In the genomic region with DNA sequence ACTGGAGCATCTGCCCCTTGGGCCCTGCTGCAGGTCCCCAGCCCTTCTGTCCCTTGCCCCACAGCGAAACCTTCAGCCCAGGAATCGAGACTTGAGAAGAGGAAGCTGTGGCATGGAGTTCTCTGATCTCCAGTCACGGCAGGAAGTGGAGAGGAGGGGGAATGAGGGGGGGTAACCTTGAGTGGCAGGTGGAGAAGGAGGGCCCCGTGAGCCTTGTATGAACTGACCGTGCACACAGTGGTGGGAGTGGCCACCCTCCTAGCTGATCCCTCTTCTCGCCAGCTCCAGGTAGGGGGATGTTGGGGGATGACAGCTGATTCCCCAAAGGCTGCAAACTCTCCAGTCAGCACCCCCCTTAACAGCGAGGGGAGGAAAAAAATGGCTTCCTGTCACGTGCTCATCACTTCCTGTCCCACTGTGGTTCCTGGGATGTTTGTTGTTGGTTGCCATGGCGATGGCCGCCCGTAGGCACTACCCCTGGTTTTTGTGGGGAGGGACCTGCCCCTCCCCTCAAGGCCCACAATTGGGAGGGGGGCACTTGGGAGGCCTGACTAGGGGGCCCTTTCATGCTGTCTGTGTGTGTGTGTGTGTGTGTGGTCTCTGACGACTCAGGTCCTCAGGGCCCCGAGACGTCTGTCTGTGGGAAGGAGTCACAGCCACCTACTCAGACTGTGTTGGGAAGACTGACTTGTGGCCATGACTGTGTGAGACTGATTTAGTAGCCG, we compare ENCODE assay signal across 8 mouse cellular contexts. TPM values are rescaled to one million over a fixed set of nuclear protein-coding genes. Genes with fewer than 3 reads are reported as not detected.
DNase-seq lines count a peak whose midpoint lies in the region; ATAC-seq lines count a peak whose summit lies in the region.

No protein-coding gene starts in this region.

- peak overlapping the region; percentile 55 for H3K9ac ChIP-seq in intestine, embryonic 14.5 days (ENCODE audit: low read length)
- peak overlapping the region; percentile 63 for H3K9ac ChIP-seq in liver, embryonic 13.5 days

- intact Hi-C loops in gastrocnemius, postnatal 14 days (cut with DNase I; ENCODE audit: low total_unique reads): no loop called here

- no peaks in the 10 kb centered on the region for H3K36me3 ChIP-seq in intestine, embryonic 14.5 days (ENCODE audit: control insufficient read depth, insufficient read depth, low read length)
- H3K36me3 ChIP-seq in liver, embryonic 13.5 days: no peaks in the 10 kb centered on the region

- H3K9me3 ChIP-seq in intestine, embryonic 14.5 days (ENCODE audit: control insufficient read depth, low read length): no peaks in the 10 kb centered on the region
- no peaks in the 10 kb centered on the region for H3K9me3 ChIP-seq in liver, embryonic 13.5 days (replicated peaks)

- H3K27me3 ChIP-seq in intestine, embryonic 14.5 days (replicated peaks; ENCODE audit: control insufficient read depth, insufficient read depth, low read length): no peaks in the 10 kb centered on the region
- H3K27me3 ChIP-seq in liver, embryonic 13.5 days: peaks cover 42% of the 10 kb centered on the region

- H3K4me3 ChIP-seq in intestine, embryonic 14.5 days (ENCODE audit: low read depth, low read length): peak overlapping the region; percentile 78
- H3K4me3 ChIP-seq in liver, embryonic 13.5 days (replicated peaks): peak overlapping the region; percentile 58

- peak; percentile 61 for ATAC-seq in common myeloid progenitor, adult 5-6 weeks (replicated peaks; ENCODE audit: low read depth, poor library complexity, severe bottlenecking)
- ATAC-seq in intestine, embryonic 14.5 days (replicated peaks; ENCODE audit: low FRiP score, low TSS enrichment, low read depth): peak; percentile 37
- peak; percentile 16; the same call in 1 of the 2 replicates for ATAC-seq in liver, embryonic 13.5 days (ENCODE audit: low read depth)
- ATAC-seq in monocyte, adult 5-6 weeks (replicated peaks; ENCODE audit: insufficient number of reproducible peaks, low FRiP score, low TSS enrichment, poor library complexity, severe bottlenecking): peak; percentile 60

- H3K4me1 ChIP-seq in intestine, embryonic 14.5 days (replicated peaks; ENCODE audit: control insufficient read depth, insufficient read depth, low read length): peaks cover 75% of the 10 kb centered on the region
- H3K4me1 ChIP-seq in liver, embryonic 13.5 days (replicated peaks): peaks cover 96% of the 10 kb centered on the region

- H3K27ac ChIP-seq in intestine, embryonic 14.5 days (ENCODE audit: low read depth): peak overlapping the region; percentile 93
- H3K27ac ChIP-seq in liver, embryonic 13.5 days: peak overlapping the region; percentile 81

- H3K4me2 ChIP-seq in intestine, embryonic 14.5 days (ENCODE audit: low read length): peak overlapping the region; percentile 90
- peak overlapping the region; percentile 89 for H3K4me2 ChIP-seq in liver, embryonic 13.5 days

- DNase-seq in 3134 (ENCODE audit: extremely low read depth, insufficient read length, low spot score): peak; percentile 91
- DNase-seq in ES-CJ7 (ENCODE audit: low read depth, low spot score): peak; percentile 92
- DNase-seq in gastrocnemius, postnatal 14 days: peak; percentile 83
- peak; percentile 89 for DNase-seq in intestine, embryonic 14.5 days (ENCODE audit: low spot score)
- peak; percentile 68 for DNase-seq in liver, embryonic 13.5 days
- peak; percentile 80 for DNase-seq in testis, postnatal 14 days (ENCODE audit: low spot score)

- 6% methylated on average over 15 of the region's 15 CpGs for WGBS in intestine, embryonic 14.5 days
- WGBS in liver, embryonic 13.5 days (ENCODE audit: insufficient replicate concordance): 4% methylated on average over 15 of the region's 15 CpGs

RNA-seq across cellular contexts. Expression of a gene that starts 14.4 kb away (rescaled TPM):
- total RNA-seq in common myeloid progenitor, adult 5-6 weeks (2017): 1.2 and 5.6 TPM in 2 replicates
- total RNA-seq in gastrocnemius, postnatal 14 days (2021): 10 to 100 TPM; 13.7 to 19.7 TPM
- polyA plus RNA-seq in intestine, embryonic 14.5 days (2014; fragmentation: Nextera tagmentation; extraction: Ambion mirVana): 42.4 and 43.6 TPM in 2 replicates
- 3.4 and 3.8 TPM in 2 replicates for polyA plus RNA-seq in liver, embryonic 13.5 days (2015; fragmentation: Nextera tagmentation; extraction: Ambion mirVana)
- 61.0 to 76.9 TPM (median 62.9 TPM) in 3 replicates for total RNA-seq in monocyte, adult 5-6 weeks (2017)

RNA-seq across cellular contexts. Expression of a gene that starts 34.4 kb away (rescaled TPM):
- total RNA-seq in common myeloid progenitor, adult 5-6 weeks (2017): 41.1 and 47.2 TPM in 2 replicates
- total RNA-seq in gastrocnemius, postnatal 14 days (2021): 1 to 10 TPM in 1 of 2 experiments, under 1 TPM in 1; 0.78 to 1.3 TPM
- polyA plus RNA-seq in intestine, embryonic 14.5 days (2014; fragmentation: Nextera tagmentation; extraction: Ambion mirVana): 32.5 and 32.9 TPM in 2 replicates
- 69.1 and 79.8 TPM in 2 replicates for polyA plus RNA-seq in liver, embryonic 13.5 days (2015; fragmentation: Nextera tagmentation; extraction: Ambion mirVana)
- total RNA-seq in monocyte, adult 5-6 weeks (2017): 0.67 to 1.7 TPM (median 0.75 TPM) in 3 replicates

RNA-seq across cellular contexts. Expression of a gene that starts 40.8 kb away (rescaled TPM):
- not detected in 2 replicates for total RNA-seq in common myeloid progenitor, adult 5-6 weeks (2017)
- not detected for total RNA-seq in gastrocnemius, postnatal 14 days (2021)
- polyA plus RNA-seq in intestine, embryonic 14.5 days (2014; fragmentation: Nextera tagmentation; extraction: Ambion mirVana): 0.22 TPM in 1 of 2 replicates, not detected in the other
- polyA plus RNA-seq in liver, embryonic 13.5 days (2015; fragmentation: Nextera tagmentation; extraction: Ambion mirVana): not detected in 2 replicates
- not detected in 3 replicates for total RNA-seq in monocyte, adult 5-6 weeks (2017)

Comparison
In these comparisons a context has a peak if more than half of its experiments do, and no peak if none do; other contexts are left out.
1. Peak in every context shown above with its lines: DNase-seq, ATAC-seq, H3K4me3 ChIP-seq and H3K27ac ChIP-seq.
2. RNA of a gene that starts 34.4 kb away (total RNA-seq): 41.1 to 47.2 TPM in common myeloid progenitor, adult 5-6 weeks; 0.78 to 1.3 TPM in gastrocnemius, postnatal 14 days and 0.67 to 1.7 TPM in monocyte, adult 5-6 weeks; every median in the first group is over 10 times any median in the second.